Mouse (Mus musculus) thymus, adult 2 months (tissue): ENCODE results near the gene Luc7l. TPM values are rescaled to one million over a fixed set of nuclear protein-coding genes. Genes with fewer than 3 reads are reported as not detected.
A peak's percentile ranks its signal among the peaks of the same experiment; 100 is the strongest.

ENCODE experiments used
- DNase-seq: peaks from one replicate; pipeline ENCODE4 v3.0.0; 2021
- H3K27ac ChIP-seq: fragments of 200-500 bp; 2 replicates; pipeline ENCODE4 v1.5.1; 2012; ENCODE audit warnings: low read length, control low read depth; ENCODE audit not compliant: control insufficient read depth, insufficient read depth
- H3K27me3 ChIP-seq: fragments of 200-500 bp; 2 replicates; pipeline ENCODE4 v1.6.1; 2012; ENCODE audit warnings: mild to moderate bottlenecking, low read length, moderate library complexity, mixed read lengths; ENCODE audit not compliant: control insufficient read depth, insufficient read depth
- H3K36me3 ChIP-seq: fragments of 200-500 bp; 2 replicates; pipeline ENCODE4 v1.6.1; 2012; ENCODE audit warnings: mild to moderate bottlenecking, low read length, moderate library complexity; ENCODE audit not compliant: control insufficient read depth, insufficient read depth
- H3K4me1 ChIP-seq: fragments of 200-500 bp; replicated peaks from 2 replicates; pipeline ENCODE4 v1.6.1; 2012; ENCODE audit warnings: low read length; ENCODE audit not compliant: control insufficient read depth, insufficient read depth
- H3K4me3 ChIP-seq: fragments of 200-500 bp; 2 replicates; pipeline ENCODE4 v1.5.1; 2012; ENCODE audit warnings: mild to moderate bottlenecking, low read length, control low read depth, moderate library complexity; ENCODE audit not compliant: control insufficient read depth, insufficient read depth
- CTCF ChIP-seq: fragments of 200-500 bp; IDR thresholded peaks from 2 replicates; pipeline ENCODE4 v1.5.1; 2012; ENCODE audit warnings: mild to moderate bottlenecking, control low read depth, low read length, moderate library complexity, borderline replicate concordance; ENCODE audit not compliant: control insufficient read depth, poor library complexity, insufficient read depth; ENCODE audit errors: extremely low read depth
- POLR2A ChIP-seq: fragments of 200-500 bp; IDR thresholded peaks from 2 replicates; pipeline ENCODE4 v1.6.1; 2012; ENCODE audit warnings: mild to moderate bottlenecking, low read length, control low read depth, moderate library complexity; ENCODE audit not compliant: control insufficient read depth, poor library complexity, insufficient read depth; ENCODE audit errors: extremely low read depth
- WGBS: fragments of 180-500 bp; shearing (Covaris S2); methylation state at CpG from one replicate; pipeline ENCODE4 v1.1.7; 2018; 5-methylcytosine and 5-hydroxymethylcytosine counted together
- polyA plus RNA-seq: library from polyadenylated mRNA; depleted of rRNA; stranded (reverse); fragments of >200 nt; gene quantifications from 2 replicates; pipeline ENCODE4 v1.2.3, GENCODE M21; 2012

Luc7l gene
- polyA plus RNA-seq, 1 experiment = 36.7 TPM

DNA sequence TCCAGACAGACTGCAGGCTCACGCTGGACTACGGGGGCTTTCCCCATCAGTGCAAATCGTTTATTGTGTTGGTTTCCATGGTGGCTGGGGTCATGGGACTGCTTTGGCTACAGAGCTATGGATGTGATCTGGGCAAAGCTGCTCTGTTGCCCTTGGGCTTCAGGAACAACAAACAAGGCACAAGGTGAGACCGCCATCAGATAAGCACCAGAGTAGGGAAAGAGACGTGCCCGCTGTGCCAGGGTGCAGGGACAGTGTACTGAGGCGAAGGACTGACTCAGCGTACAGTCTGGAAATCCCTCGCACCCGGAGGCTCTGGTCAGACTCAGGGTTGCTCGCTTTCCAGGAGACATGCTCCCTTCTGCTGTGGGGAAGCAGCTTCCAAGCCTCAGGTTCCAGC, 40.0 kb upstream of the Luc7l start:
- Histone ChIP-seq H3K4me1 (no peaks in the 10 kb centered on the region), H3K36me3 (no peaks in the 10 kb centered on the region), H3K27me3 (no peaks in the 10 kb centered on the region), H3K27ac (no peak overlapping the region), H3K4me3 (no peak overlapping the region)
- no peak for DNase-seq
- TF ChIP-seq POLR2A (no peak), CTCF (no peak)
- 94% methylated on average over 11 of the region's 11 CpGs for WGBS

DNA sequence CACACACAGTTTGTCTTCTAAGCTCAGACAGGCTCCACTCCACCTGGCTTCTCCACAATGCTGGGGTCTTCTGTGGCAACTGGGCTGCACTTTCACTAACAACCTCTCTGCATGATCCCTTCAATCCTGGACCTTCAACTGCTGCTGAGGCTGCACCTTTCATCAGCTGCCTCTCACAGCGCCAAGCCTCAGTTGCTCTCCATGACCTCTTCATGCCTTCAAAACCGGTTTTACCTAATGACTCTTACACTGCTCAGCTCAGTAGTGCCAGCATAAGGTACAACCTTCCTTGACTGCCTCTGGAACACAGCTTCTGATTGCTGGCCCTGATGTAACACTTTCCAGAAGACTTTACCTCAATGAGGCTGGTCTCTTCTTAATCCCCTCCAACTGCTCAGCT, 31.2 kb upstream of the Luc7l start:
- WGBS = 89% methylated on average over 2 of the region's 2 CpGs
- DNase-seq = no peak
- Histone ChIP-seq H3K4me3 (no peak overlapping the region), H3K27me3 (no peaks in the 10 kb centered on the region), H3K36me3 (no peaks in the 10 kb centered on the region), H3K4me1 (no peaks in the 10 kb centered on the region), H3K27ac (no peak overlapping the region)
- TF ChIP-seq CTCF (no peak), POLR2A (no peak)

DNA sequence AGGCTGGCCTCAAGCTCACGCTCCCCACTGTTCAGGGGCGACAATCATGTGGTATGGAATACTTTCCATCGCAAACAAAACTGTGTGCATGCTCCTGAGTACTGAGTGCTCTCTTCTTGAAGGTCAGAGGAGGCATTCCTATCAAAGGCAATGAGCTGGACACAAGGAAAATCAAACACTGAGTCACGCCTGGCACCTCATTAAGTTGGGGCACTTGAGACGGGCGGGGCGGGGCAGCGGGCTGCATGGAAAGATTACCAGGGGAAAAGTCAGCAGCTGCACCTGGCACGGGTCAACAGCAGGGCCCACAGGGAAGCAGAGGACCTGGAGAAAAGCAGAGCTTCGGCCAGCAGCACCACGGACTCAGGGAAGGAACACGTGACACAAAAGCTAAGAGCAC, 27.5 kb upstream of the Luc7l start:
- TF ChIP-seq CTCF = no peak
- no peak for TF ChIP-seq POLR2A
- no peak overlapping the region for H3K4me3 ChIP-seq
- DNase-seq = no peak
- whole genome bisulfite sequencing = 95% methylated on average over 12 of the region's 12 CpGs
- H3K27me3 ChIP-seq = no peaks in the 10 kb centered on the region
- no peaks in the 10 kb centered on the region for H3K36me3 ChIP-seq
- no peak overlapping the region for H3K27ac ChIP-seq
- H3K4me1 ChIP-seq = peaks cover 6% of the 10 kb centered on the region

DNA sequence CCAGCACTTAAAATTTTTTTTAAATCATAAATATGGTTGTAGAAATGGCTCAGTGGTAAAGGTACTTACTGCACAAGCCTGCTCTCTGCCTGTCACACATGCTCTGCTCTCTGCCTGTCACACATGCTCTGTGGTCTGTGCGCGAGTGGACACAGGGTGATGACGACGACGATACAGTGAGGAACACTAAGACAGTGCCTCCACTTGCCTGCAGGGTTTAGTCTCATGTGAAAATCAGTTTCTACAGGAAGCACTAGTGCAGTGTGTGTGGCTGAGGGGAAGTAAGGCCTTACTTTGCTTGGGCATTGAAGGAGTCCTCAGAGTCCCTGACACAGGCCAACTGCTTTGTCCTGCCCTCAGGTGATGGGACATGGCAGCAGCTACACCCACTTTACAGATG, 22.9 kb upstream of the Luc7l start:
- Histone ChIP-seq H3K36me3 (no peaks in the 10 kb centered on the region), H3K4me3 (no peak overlapping the region), H3K27ac (no peak overlapping the region), H3K27me3 (no peaks in the 10 kb centered on the region), H3K4me1 (peaks cover 6% of the 10 kb centered on the region)
- WGBS = 73% methylated on average over 5 of the region's 5 CpGs
- TF ChIP-seq CTCF (no peak), POLR2A (no peak)
- no peak for DNase-seq

DNA sequence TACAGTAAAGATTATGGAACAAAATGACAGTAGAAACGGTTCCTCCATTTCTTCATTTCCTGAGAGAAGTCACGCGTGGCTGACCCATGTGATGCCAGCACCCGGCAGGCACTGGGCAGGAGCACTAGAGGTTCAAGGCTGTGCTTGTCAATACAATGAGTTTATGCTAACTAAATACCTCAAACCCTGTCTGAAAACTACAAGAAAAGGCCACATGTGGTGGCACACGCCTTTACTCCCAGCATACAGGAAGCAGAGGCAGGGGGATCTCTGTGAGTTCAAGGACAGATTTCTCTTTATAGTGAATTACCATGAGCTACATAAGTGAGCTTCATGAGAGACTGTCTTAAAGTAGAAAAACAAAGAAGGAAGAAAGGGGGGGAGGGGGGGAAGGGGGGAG, 21.5 kb upstream of the Luc7l start:
- no peak for DNase-seq
- H3K36me3 ChIP-seq = no peaks in the 10 kb centered on the region
- H3K27me3 ChIP-seq = no peaks in the 10 kb centered on the region
- WGBS = 80% methylated on average over 5 of the region's 5 CpGs
- H3K4me3 ChIP-seq = no peak overlapping the region
- TF ChIP-seq POLR2A = no peak
- no peak for TF ChIP-seq CTCF
- H3K27ac ChIP-seq = no peak overlapping the region
- peaks cover 6% of the 10 kb centered on the region for H3K4me1 ChIP-seq

DNA sequence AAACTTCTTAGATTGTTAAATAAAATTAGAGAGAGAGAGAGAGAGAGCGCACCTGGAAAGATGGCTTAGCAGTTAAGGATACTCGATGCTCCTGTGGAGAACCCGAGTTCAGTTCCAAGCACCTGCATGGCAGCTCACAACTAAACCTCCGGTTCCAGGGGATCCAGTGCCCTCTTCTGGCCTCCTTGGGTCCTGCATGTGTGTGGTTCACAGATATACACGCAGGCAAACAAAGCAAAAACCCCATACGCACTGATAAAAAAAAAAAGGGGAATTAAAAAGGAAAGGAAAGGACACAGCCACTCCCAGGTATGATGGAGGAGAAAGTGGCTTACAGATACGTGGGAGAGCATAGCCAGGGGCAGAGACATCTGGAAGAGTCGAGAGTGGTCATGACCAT, 19.8 kb upstream of the Luc7l start:
- peaks cover 3% of the 10 kb centered on the region for H3K4me1 ChIP-seq
- WGBS = 93% methylated on average over 8 of the region's 8 CpGs
- H3K27ac ChIP-seq = no peak overlapping the region
- no peak for TF ChIP-seq CTCF
- TF ChIP-seq POLR2A = no peak
- peak; percentile 38 for DNase-seq
- no peak overlapping the region for H3K4me3 ChIP-seq
- H3K27me3 ChIP-seq = no peaks in the 10 kb centered on the region
- H3K36me3 ChIP-seq = no peaks in the 10 kb centered on the region

DNA sequence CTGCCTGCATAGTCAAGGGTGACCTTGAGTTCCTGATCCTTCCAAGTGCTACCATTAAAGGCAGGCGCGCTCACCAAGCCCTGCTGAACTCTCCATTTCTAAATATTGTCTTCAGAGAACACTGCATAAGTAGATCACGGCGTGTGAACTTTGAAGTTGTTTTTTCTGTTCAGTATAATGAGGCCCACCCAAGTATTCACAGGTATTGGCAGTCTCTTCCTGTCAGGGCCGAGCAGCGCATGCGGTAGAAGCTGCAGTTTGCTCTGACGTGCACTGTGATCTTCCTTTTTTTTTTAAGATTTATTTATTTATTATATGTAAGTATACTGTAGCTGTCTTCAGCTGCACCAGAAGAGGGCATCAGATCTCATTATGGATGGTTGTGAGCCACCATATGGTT, 18.3 kb upstream of the Luc7l start:
- Histone ChIP-seq H3K4me3 (no peak overlapping the region), H3K27ac (no peak overlapping the region)
- 70% methylated on average over 8 of the region's 8 CpGs for WGBS

More for the DNA sequence above, 18.3 kb upstream of the Luc7l start:
- DNase-seq = no peak
- Histone ChIP-seq H3K4me1 (no peaks in the 10 kb centered on the region), H3K27me3 (no peaks in the 10 kb centered on the region), H3K36me3 (no peaks in the 10 kb centered on the region)
- TF ChIP-seq POLR2A (no peak), CTCF (no peak)
